Mouse (Mus musculus): ENCODE measurements around the gene Ehf. TPM values are rescaled to one million over a fixed set of nuclear protein-coding genes. Genes with fewer than 3 reads are reported as not detected.

The Ehf gene
- total RNA-seq, 2 experiments from 2014 or later = not detected

GRCm38 (mm10) chr2:103239086-103239485 lies 64.0 kb downstream of the Ehf start:
- H3K4me3 ChIP-seq = no peak overlapping the region
- no peak for TF ChIP-seq CTCF (conservative IDR thresholded peaks at IDR 0.05)
- no peak overlapping the region for H3K27ac ChIP-seq
- DNase-seq (ENCODE audit: low spot score in 2 of 2) = no peak

GRCm38 (mm10) chr2:103226781-103227180 lies 76.3 kb downstream of the Ehf start:
- Histone ChIP-seq H3K27ac (no peak overlapping the region), H3K4me3 (no peak overlapping the region)
- TF ChIP-seq CTCF (conservative IDR thresholded peaks at IDR 0.05) = no peak
- no peak for DNase-seq (ENCODE audit: low spot score in 2 of 2)

GRCm38 (mm10) chr2:103220871-103221270 lies 82.2 kb downstream of the Ehf start:
- no peak overlapping the region for H3K4me3 ChIP-seq
- TF ChIP-seq CTCF (conservative IDR thresholded peaks at IDR 0.05) = no peak

GRCm38 (mm10) chr2:103218323-103218722 lies 84.8 kb downstream of the Ehf start:
- Histone ChIP-seq H3K27ac (no peak overlapping the region), H3K4me3 (no peak overlapping the region)
- DNase-seq (ENCODE audit: low spot score in 2 of 2) = no peak
- TF ChIP-seq CTCF (conservative IDR thresholded peaks at IDR 0.05) = no peak

More at GRCm38 (mm10) chr2:103220871-103221270, 82.2 kb downstream of the Ehf start:
- no peak overlapping the region for H3K27ac ChIP-seq
- DNase-seq (ENCODE audit: low spot score in 2 of 2) = no peak

- DNase-seq (ENCODE audit: low spot score in 2 of 2) = no peak
- no peak for TF ChIP-seq CTCF (conservative IDR thresholded peaks at IDR 0.05)
- H3K4me3 ChIP-seq = no peak overlapping the region
- H3K27ac ChIP-seq = no peak overlapping the region
Measured at GRCm38 (mm10) chr2:103215801-103216200, 87.3 kb downstream of the Ehf start.

- no peak overlapping the region for H3K27ac ChIP-seq
- no peak for TF ChIP-seq CTCF (conservative IDR thresholded peaks at IDR 0.05)
- no peak for DNase-seq (ENCODE audit: low spot score in 2 of 2)
- H3K4me3 ChIP-seq = no peak overlapping the region
Measured at GRCm38 (mm10) chr2:103214861-103215260, 88.2 kb downstream of the Ehf start.

GRCm38 (mm10) chr2:103213547-103213946 lies 89.5 kb downstream of the Ehf start:
- H3K4me3 ChIP-seq = no peak overlapping the region
- DNase-seq (ENCODE audit: low spot score in 2 of 2) = no peak
- no peak overlapping the region for H3K27ac ChIP-seq
- TF ChIP-seq CTCF (conservative IDR thresholded peaks at IDR 0.05) = no peak

Other genes starting within 250 kb of the Ehf start
- gene Pdhx, start 229.8 kb downstream of the Ehf start, total RNA-seq (2021) = 10 to 100 TPM; 53.7 to 55.5 TPM
- 10 to 100 TPM; 19.3 to 24.4 TPM for gene Apip, start 229.6 kb downstream of the Ehf start, total RNA-seq (2021)
- 1 to 10 TPM; 1.1 to 1.4 TPM for gene Elf5, start 108.4 kb upstream of the Ehf start, total RNA-seq (2021)
- 10 to 100 TPM; 48.2 to 55.2 TPM for gene Cat, start 181.9 kb upstream of the Ehf start, total RNA-seq (2021)